Mouse (Mus musculus) right cerebral cortex, postnatal 25 days (tissue): Measurements from ENCODE around the gene Ldlrad3.

Source experiments
- DNase-seq: peaks from one replicate; pipeline ENCODE4 v3.0.0; 2022

Ldlrad3 gene

GRCm38 (mm10) chr2:101992574-101993310 lies 193.4 kb downstream of the Ldlrad3 start:
- no peak for DNase-seq

GRCm38 (mm10) chr2:101991726-101992125 lies 194.5 kb downstream of the Ldlrad3 start:
- no peak for DNase-seq

- no peak for DNase-seq
These were observed 199.7 kb downstream of the Ldlrad3 start for GRCm38 (mm10) chr2:101986344-101987087.

GRCm38 (mm10) chr2:101983853-101984543 lies 202.2 kb downstream of the Ldlrad3 start:
- DNase-seq, result no peak

GRCm38 (mm10) chr2:101983082-101983852 lies 202.9 kb downstream of the Ldlrad3 start:
- peak; percentile 86 for DNase-seq

- no peak for DNase-seq
These were observed 204.2 kb downstream of the Ldlrad3 start for GRCm38 (mm10) chr2:101981964-101982498.

GRCm38 (mm10) chr2:101981211-101981610 lies 205.0 kb downstream of the Ldlrad3 start:
- DNase-seq, result no peak

GRCm38 (mm10) chr2:101980456-101980947 lies 205.7 kb downstream of the Ldlrad3 start:
- no peak for DNase-seq

GRCm38 (mm10) chr2:101978534-101979525 lies 207.4 kb downstream of the Ldlrad3 start:
- DNase-seq, result no peak

GRCm38 (mm10) chr2:101976399-101977064 lies 209.7 kb downstream of the Ldlrad3 start:
- DNase-seq, result no peak

- no peak for DNase-seq
These were observed 212.4 kb downstream of the Ldlrad3 start for GRCm38 (mm10) chr2:101973810-101974209.

GRCm38 (mm10) chr2:101967601-101968000 lies 218.6 kb downstream of the Ldlrad3 start:
- DNase-seq, result no peak

- DNase-seq, result no peak
These were observed 219.0 kb downstream of the Ldlrad3 start for GRCm38 (mm10) chr2:101967152-101967551.

- no peak for DNase-seq
These were observed 220.2 kb downstream of the Ldlrad3 start for GRCm38 (mm10) chr2:101966017-101966416.

GRCm38 (mm10) chr2:101965515-101965914 lies 220.7 kb downstream of the Ldlrad3 start:
- DNase-seq, result no peak

- no peak for DNase-seq
These were observed 222.8 kb downstream of the Ldlrad3 start for GRCm38 (mm10) chr2:101963367-101963766.

GRCm38 (mm10) chr2:101962349-101962748 lies 223.8 kb downstream of the Ldlrad3 start:
- DNase-seq, result no peak

GRCm38 (mm10) chr2:101961391-101961790 lies 224.8 kb downstream of the Ldlrad3 start:
- no peak for DNase-seq

GRCm38 (mm10) chr2:101960658-101961057 lies 225.5 kb downstream of the Ldlrad3 start:
- DNase-seq, result no peak

- no peak for DNase-seq
These were observed 230.1 kb downstream of the Ldlrad3 start for GRCm38 (mm10) chr2:101956125-101956524.
